Mouse (Mus musculus): ENCODE measurements around the gene Mmp7.

- no peak for TF ChIP-seq CTCF (IDR thresholded peaks at IDR 0.05; ENCODE audit: control insufficient read depth, insufficient read depth, insufficient read length)
- TF ChIP-seq MYOD1 (IDR thresholded peaks at IDR 0.05; ENCODE audit: control insufficient read depth, insufficient read length, low read depth): no peak
- no peak for TF ChIP-seq MYOG (IDR thresholded peaks at IDR 0.05; ENCODE audit: control insufficient read depth, extremely low read depth, insufficient read length)
- TF ChIP-seq MAX (IDR thresholded peaks at IDR 0.05): no peak
- no peak for TF ChIP-seq CEBPB (IDR thresholded peaks at IDR 0.05; ENCODE audit: low read depth)
- TF ChIP-seq USF1 (IDR thresholded peaks at IDR 0.05; ENCODE audit: low read depth): no peak
Measured at GRCm38 (mm10) chr9:7659469-7660020, 32.3 kb upstream of the Mmp7 start.
